Mouse (Mus musculus) lung, embryonic 16.5 days (tissue): ENCODE measurements around the gene Eya4. TPM values are rescaled to one million over a fixed set of nuclear protein-coding genes. Genes with fewer than 3 reads are reported as not detected.

ENCODE experiments used
- ATAC-seq: fragments of 200-750 bp; cut with Nextera tagmentation; 2 replicates; pipeline ENCODE4 v1.8.0; 2017; ENCODE audit warnings: low read depth, mild to moderate bottlenecking, moderate library complexity
- H3K27ac ChIP-seq: fragments of 300-500 bp; sonication (generic); 2 replicates; pipeline ENCODE4 v1.5.1; 2014; ENCODE audit warnings: mild to moderate bottlenecking, control low read depth, low read length
- H3K27me3 ChIP-seq: fragments of 300-500 bp; sonication (generic); 2 replicates; pipeline ENCODE4 v1.6.1; 2014; ENCODE audit warnings: low read depth, low read length, mixed read lengths; ENCODE audit not compliant: control insufficient read depth, insufficient read depth
- H3K36me3 ChIP-seq: fragments of 300-500 bp; sonication (generic); 2 replicates; pipeline ENCODE4 v1.6.1; 2014; ENCODE audit warnings: low read length; ENCODE audit not compliant: control insufficient read depth, insufficient read depth
- H3K4me1 ChIP-seq: fragments of 300-500 bp; sonication (generic); replicated peaks from 2 replicates; pipeline ENCODE4 v1.6.1; 2014; ENCODE audit warnings: low read length, mixed read lengths; ENCODE audit not compliant: control insufficient read depth, insufficient read depth
- H3K4me2 ChIP-seq: fragments of 300-500 bp; sonication (generic); 2 replicates; pipeline ENCODE4 v1.6.1; 2014; ENCODE audit warnings: low read depth, low read length, control low read depth
- H3K4me3 ChIP-seq: fragments of 300-500 bp; sonication (generic); 2 replicates; pipeline ENCODE4 v1.5.1; 2014; ENCODE audit warnings: mild to moderate bottlenecking, low read length, control low read depth
- H3K9ac ChIP-seq: fragments of 300-500 bp; sonication (generic); 2 replicates; pipeline ENCODE4 v1.6.1; 2014; ENCODE audit warnings: low read length, control low read depth
- H3K9me3 ChIP-seq: fragments of 300-500 bp; sonication (generic); 2 replicates; pipeline ENCODE4 v1.6.1; 2016; ENCODE audit warnings: low read length; ENCODE audit not compliant: control insufficient read depth
- WGBS: fragments of 180-500 bp; shearing (Covaris S2); extraction: QIAGEN DNeasy Blood & Tissue Kit; methylation state at CpG from one replicate; pipeline ENCODE4 v1.1.7; 2014; 5-methylcytosine and 5-hydroxymethylcytosine counted together
- polyA plus RNA-seq: library from polyadenylated mRNA; unstranded; fragments of >200 nt; fragmentation: Nextera tagmentation; extraction: Ambion mirVana; gene quantifications from 2 replicates; pipeline ENCODE4 v1.2.1, GENCODE M21; 2015

Eya4 gene
- polyA plus RNA-seq, 1 experiment from 2014 or later, result 0.70 TPM

DNA sequence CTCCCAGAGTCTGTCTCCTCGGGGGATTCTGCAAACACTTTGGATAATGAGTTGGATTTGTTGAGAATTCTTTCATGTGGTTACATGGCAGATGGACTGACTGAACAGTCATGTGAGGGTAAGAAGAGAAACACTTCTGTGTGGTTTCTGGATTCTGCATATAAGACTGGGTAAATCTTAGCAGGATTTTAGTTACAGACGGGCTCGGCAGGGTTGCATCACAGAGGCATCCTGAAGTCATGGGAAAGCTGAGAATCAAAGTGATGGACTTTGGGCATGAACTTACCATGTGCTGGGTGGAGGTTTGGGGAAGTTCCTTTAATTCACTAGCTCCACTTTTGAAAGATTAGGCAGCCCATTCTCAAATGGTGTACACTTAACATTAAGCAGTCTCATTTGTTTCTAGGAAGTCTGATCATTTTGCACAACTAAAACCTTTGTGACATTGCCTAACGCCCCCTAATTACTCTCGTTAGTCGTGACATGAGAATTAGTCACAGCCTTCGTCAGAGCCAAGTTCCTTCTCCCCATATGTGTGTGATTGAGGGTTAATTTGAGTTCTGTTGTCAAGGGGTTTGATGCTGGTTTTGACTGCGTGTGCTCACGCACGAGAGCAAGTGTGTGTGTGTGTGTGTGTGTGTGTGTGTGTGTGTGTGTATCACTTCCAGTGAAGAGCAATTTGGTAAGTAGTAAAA is 147.3 kb downstream of the Eya4 start:
- H3K9ac ChIP-seq, result no peak overlapping the region
- no peak for ATAC-seq
- no peak overlapping the region for H3K4me3 ChIP-seq
- H3K9me3 ChIP-seq, result no peaks in the 10 kb centered on the region
- no peak overlapping the region for H3K4me2 ChIP-seq
- H3K4me1 ChIP-seq, result no peaks in the 10 kb centered on the region
- 71% methylated on average over 10 of the region's 10 CpGs for WGBS
- H3K36me3 ChIP-seq, result no peaks in the 10 kb centered on the region
- H3K27ac ChIP-seq, result no peak overlapping the region
- no peaks in the 10 kb centered on the region for H3K27me3 ChIP-seq

DNA sequence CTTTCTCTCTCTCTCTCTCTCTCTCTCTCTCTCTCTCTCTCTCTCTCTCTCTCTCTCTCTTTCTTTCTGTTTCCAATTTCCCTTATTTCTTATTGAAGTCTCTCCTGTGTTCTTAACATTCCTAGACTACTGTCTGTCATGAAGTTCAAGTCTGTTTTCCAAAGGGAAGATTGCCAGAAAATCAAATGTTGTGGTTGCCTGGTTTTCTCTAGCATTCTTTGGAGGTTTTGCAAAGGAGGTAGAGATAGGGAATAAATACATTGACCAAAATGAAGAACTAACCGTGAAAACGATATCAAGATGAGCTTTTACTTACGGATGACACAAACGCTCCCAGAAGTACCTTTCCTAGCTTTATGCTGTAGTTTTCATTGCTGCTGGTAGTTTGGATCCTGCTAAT is 148.0 kb downstream of the Eya4 start:
- no peak overlapping the region for H3K4me3 ChIP-seq
- no peak overlapping the region for H3K4me2 ChIP-seq

DNA sequence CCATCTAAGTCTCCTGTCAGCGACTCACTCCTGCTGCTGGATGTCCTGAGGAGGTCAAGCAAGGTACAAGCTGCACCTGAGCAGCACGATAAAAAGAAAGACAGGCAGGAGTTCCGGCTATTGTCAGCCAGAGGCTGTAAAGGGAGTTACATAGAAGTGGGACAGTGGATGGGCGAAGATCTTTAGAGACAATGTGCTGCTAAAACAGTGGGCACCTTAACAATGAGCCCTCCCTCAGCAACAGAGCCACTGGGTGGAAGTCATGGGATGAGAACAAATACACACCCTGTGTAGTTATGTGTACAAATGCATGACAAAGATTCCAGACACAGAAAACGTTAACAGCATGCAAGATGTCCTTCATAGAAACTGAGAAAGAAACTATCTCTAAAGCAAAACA is 152.3 kb downstream of the Eya4 start:
- H3K4me1 ChIP-seq, result no peaks in the 10 kb centered on the region
- 62% methylated on average over 5 of the region's 5 CpGs for WGBS
- H3K27ac ChIP-seq, result no peak overlapping the region
- no peaks in the 10 kb centered on the region for H3K27me3 ChIP-seq
- no peaks in the 10 kb centered on the region for H3K9me3 ChIP-seq
- H3K9ac ChIP-seq, result no peak overlapping the region
- no peaks in the 10 kb centered on the region for H3K36me3 ChIP-seq
- no peak overlapping the region for H3K4me3 ChIP-seq
- no peak for ATAC-seq
- H3K4me2 ChIP-seq, result no peak overlapping the region

More for the DNA sequence above, 148.0 kb downstream of the Eya4 start:
- no peak overlapping the region for H3K27ac ChIP-seq
- no peak for ATAC-seq
- 89% methylated on average over 4 of the region's 4 CpGs for WGBS
- H3K9me3 ChIP-seq, result no peaks in the 10 kb centered on the region
- no peaks in the 10 kb centered on the region for H3K4me1 ChIP-seq
- H3K27me3 ChIP-seq, result no peaks in the 10 kb centered on the region
- no peaks in the 10 kb centered on the region for H3K36me3 ChIP-seq
- no peak overlapping the region for H3K9ac ChIP-seq

DNA sequence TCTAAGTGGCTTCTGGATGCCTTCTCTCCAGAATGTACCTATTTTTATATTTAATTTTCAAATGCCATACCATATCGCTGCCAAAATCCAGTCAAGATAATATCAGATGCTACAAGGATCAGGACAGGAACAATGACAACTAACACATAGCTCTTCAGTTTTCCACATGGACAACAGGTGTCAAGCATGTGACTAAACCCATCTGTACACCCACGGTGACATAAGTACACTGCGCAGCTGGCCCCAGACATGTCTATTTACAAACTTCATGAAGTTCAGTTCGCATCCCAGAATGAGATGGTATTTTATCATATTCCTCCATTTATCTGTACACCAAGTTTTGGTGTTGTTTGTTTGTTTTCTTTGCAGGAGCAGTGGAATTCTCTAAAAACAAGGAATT is 154.2 kb downstream of the Eya4 start:
- no peak overlapping the region for H3K9ac ChIP-seq
- no peak overlapping the region for H3K4me2 ChIP-seq
- no peaks in the 10 kb centered on the region for H3K36me3 ChIP-seq
- WGBS, result 88% methylated on average over 4 of the region's 4 CpGs
- no peaks in the 10 kb centered on the region for H3K9me3 ChIP-seq
- no peak overlapping the region for H3K4me3 ChIP-seq
- no peak for ATAC-seq
- no peaks in the 10 kb centered on the region for H3K4me1 ChIP-seq
- H3K27ac ChIP-seq, result no peak overlapping the region
- no peaks in the 10 kb centered on the region for H3K27me3 ChIP-seq

DNA sequence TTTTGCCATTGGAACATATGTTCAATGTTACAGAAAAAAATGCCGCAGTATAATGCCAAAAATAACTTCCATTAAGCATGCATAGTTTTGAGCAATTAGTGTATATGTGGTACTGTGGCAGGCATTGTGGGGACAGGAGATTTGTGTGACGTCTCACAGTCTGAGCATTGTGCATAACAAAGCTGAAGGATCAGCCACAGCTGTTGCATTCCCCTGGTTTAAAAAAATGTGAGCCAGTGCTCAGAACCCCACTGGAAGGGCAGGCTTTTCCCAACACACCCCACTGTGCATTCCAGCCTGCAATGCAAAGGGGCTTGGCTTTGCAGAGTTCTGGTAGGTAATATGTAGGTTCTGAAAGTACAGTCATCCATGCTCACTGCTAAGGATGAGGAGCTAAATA is 155.2 kb downstream of the Eya4 start:
- Histone ChIP-seq H3K4me1 (no peaks in the 10 kb centered on the region), H3K27ac (no peak overlapping the region), H3K9me3 (no peaks in the 10 kb centered on the region), H3K27me3 (no peaks in the 10 kb centered on the region), H3K4me2 (no peak overlapping the region), H3K9ac (no peak overlapping the region), H3K36me3 (no peaks in the 10 kb centered on the region), H3K4me3 (no peak overlapping the region)
- WGBS, result 49% methylated on average over 2 of the region's 2 CpGs
- ATAC-seq, result peak; percentile 74

DNA sequence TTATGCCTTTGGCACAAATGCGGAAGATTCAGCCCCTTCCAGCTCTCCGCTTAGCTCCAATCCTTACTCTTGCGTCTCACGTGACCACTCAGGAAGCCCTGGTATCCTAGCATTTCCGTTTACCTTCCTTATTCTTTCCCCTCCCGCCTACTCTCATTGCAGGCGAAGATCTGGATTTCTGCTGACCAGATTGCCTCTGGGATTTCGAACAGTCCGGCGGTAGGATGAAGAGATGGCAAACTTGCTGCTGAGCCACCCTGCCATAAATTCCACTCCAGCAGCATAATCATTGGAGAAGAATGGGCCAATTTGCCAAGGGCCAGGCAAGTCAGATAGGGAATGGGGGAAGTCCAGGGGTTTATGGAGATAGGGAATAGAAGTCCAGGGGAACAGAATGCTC is 160.8 kb downstream of the Eya4 start:
- Histone ChIP-seq H3K27ac (no peak overlapping the region), H3K4me2 (no peak overlapping the region), H3K36me3 (no peaks in the 10 kb centered on the region), H3K4me1 (no peaks in the 10 kb centered on the region), H3K27me3 (no peaks in the 10 kb centered on the region), H3K4me3 (no peak overlapping the region), H3K9ac (no peak overlapping the region), H3K9me3 (no peaks in the 10 kb centered on the region)
- WGBS, result 77% methylated on average over 10 of the region's 10 CpGs
- no peak for ATAC-seq

DNA sequence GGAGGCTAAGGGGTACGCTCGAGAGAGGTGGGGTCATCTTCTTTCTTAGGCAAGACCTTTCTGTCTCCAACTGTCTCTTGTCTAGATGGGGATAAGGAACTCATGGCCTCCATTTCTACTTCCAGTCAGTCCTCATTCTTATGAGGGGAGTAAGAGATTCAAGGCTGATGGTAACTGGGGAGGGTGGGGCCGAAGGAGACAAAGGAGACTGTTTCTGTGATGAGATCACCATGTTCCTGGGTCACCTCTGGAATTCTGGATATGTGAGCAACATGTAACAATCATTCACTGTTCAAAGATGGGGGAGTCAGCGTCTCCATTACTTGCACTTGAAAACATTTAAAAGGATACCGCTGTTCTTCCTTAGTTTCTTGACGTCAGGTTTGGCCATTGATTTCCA is 165.2 kb downstream of the Eya4 start:
- 74% methylated on average over 6 of the region's 6 CpGs for WGBS
- H3K36me3 ChIP-seq, result no peaks in the 10 kb centered on the region
- no peaks in the 10 kb centered on the region for H3K27me3 ChIP-seq
- no peak overlapping the region for H3K9ac ChIP-seq
- H3K4me3 ChIP-seq, result no peak overlapping the region
- no peaks in the 10 kb centered on the region for H3K4me1 ChIP-seq
- no peak overlapping the region for H3K4me2 ChIP-seq
- no peak for ATAC-seq
- no peak overlapping the region for H3K27ac ChIP-seq
- H3K9me3 ChIP-seq, result no peaks in the 10 kb centered on the region

DNA sequence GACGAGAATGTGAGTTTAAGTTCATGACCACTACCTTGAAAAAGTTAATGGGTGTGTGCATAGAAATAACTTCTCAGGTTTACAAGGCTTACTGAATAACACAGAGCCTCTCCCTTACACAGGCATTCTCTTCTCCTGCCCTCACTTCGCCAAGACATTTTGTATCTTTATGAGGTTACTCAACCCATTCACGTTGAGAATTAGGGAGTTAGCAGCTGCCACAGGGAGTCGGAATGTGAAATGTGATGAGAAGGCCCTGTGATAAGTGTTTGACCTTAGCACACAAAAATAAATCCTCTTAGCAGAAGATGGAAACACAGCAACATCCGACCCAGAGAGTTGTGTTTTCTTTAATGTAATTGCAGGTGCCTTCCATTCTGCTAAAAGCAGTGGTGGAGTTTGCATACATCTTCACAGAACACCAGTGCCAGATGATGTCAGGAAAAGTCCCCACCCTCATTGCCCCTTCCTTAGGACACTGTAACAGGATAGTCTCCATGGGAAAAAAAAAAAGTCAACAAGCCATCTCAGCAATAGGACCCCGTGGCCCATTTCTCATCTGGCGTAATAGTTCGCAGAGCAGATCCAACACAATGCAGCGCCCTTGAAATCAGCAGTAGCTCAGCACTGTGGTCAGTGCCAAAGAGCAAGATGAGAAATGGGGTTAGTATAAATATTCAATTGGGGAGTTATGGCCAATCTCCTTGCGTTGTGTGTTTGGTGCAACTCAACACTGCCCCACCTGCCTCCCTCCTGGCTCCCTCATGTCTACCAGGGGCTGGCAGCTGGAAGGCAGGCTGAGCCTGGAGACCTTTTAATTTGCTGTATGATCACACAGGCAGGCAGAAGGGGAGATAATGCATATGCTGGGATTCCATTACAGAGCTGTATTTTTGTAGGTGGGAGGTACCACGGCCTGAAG is 168.8 kb downstream of the Eya4 start:
- no peaks in the 10 kb centered on the region for H3K36me3 ChIP-seq
- no peaks in the 10 kb centered on the region for H3K4me1 ChIP-seq
- no peak for ATAC-seq
- H3K27me3 ChIP-seq, result no peaks in the 10 kb centered on the region
- no peaks in the 10 kb centered on the region for H3K9me3 ChIP-seq
- no peak overlapping the region for H3K27ac ChIP-seq
- no peak overlapping the region for H3K4me3 ChIP-seq
- no peak overlapping the region for H3K9ac ChIP-seq
- no peak overlapping the region for H3K4me2 ChIP-seq
- 76% methylated on average over 11 of the region's 11 CpGs for WGBS

DNA sequence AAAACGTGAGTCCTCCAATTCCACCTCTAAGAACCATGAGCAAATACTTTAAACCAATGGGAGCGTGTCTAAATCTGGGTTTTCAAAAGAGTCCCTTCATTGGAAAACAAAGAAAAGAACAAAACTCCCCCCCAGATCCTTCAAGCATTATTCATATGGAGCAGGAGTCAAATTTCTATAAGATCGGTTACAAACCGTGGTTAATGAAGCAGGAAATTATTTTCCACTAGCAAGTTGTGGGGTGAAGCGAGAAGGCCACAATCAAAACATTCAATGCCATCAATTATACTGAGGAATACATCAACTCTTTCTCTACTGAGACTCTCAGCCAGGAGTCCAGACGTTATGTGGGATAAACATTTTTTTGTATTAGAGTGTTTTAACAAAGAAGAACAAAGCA is 171.3 kb downstream of the Eya4 start:
- no peaks in the 10 kb centered on the region for H3K9me3 ChIP-seq
- H3K27me3 ChIP-seq, result no peaks in the 10 kb centered on the region
- no peaks in the 10 kb centered on the region for H3K36me3 ChIP-seq
- 45% methylated on average over 6 of the region's 6 CpGs for WGBS
- no peak overlapping the region for H3K4me3 ChIP-seq
- no peak overlapping the region for H3K27ac ChIP-seq
- H3K4me1 ChIP-seq, result no peaks in the 10 kb centered on the region
- ATAC-seq, result no peak
- no peak overlapping the region for H3K4me2 ChIP-seq
- no peak overlapping the region for H3K9ac ChIP-seq
